In genomic region chr1:131600314-131600713, GRCm38 (mm10) we compare ENCODE assay signal across 14 mouse cellular contexts. TPM values are rescaled to one million over a fixed set of nuclear protein-coding genes. Genes with fewer than 3 reads are reported as not detected.
A peak's percentile ranks its signal among the peaks of the same experiment; 100 is the strongest.
DNase-seq lines count a peak whose midpoint lies in the region; TF ChIP-seq lines count a peak whose summit lies in the region.
"Had no signal": no experiment of that assay in that cellular context is flagged by ENCODE, and none has a peak within 500 bp of the region (broad histone marks: within the 10 kb centered on the region; RNA-seq: fewer than 3 reads in every experiment).

No protein-coding gene starts in this region.

- peak; percentile 56 for TF ChIP-seq CTCF in layer of hippocampus, adult 2 months (conservative IDR thresholded peaks at IDR 0.05)
- peak; percentile 29 for TF ChIP-seq CTCF in ES-Bruce4 (IDR thresholded peaks at IDR 0.05; ENCODE audit: low read depth, low read length)

- no peaks in the 10 kb centered on the region for H3K4me1 ChIP-seq in ES-Bruce4 (ENCODE audit: control insufficient read depth, insufficient read depth, low read length)
- 0 out of 2 replicates have a peak, but pooled peaks cover 8% of the 10 kb centered on the region for H3K4me1 ChIP-seq in limb, embryonic 10.5 days
- H3K4me1 ChIP-seq: embryonic facial prominence, embryonic 15.5 days; neural tube, embryonic 15.5 days had no signal

- peak; percentile 12 to 20 for DNase-seq in cerebellum, postnatal 10 days
- DNase-seq in cerebellum, adult 8-10 months: no peak
- DNase-seq in layer of hippocampus, adult 2 months (ENCODE audit: low spot score in 2 of 2): no peak
- DNase-seq in layer of hippocampus, adult 8-10 months (ENCODE audit: low spot score in 2 of 2): no peak
- DNase-seq in limb, embryonic 10.5 days (ENCODE audit: low spot score): peak; percentile 34
- DNase-seq in frontal cortex, postnatal 10 days (ENCODE audit: low spot score in 2 of 2): no peak
- DNase-seq in layer of hippocampus, postnatal 36 days: no peak
- DNase-seq: cerebellum, adult 18-20 months; heart, postnatal 14 days; midbrain, embryonic 14.5 days had no signal

- no peak for TF ChIP-seq EP300 in ES-Bruce4 (IDR thresholded peaks at IDR 0.05; ENCODE audit: insufficient read depth, low read depth, low read length)

- H3K27ac ChIP-seq in layer of hippocampus, adult 2 months: no peak overlapping the region
- no peak overlapping the region for H3K27ac ChIP-seq in ES-Bruce4 (ENCODE audit: insufficient read depth, low read length)
- H3K27ac ChIP-seq in limb, embryonic 10.5 days: no peak overlapping the region
- H3K27ac ChIP-seq: embryonic facial prominence, embryonic 15.5 days; neural tube, embryonic 15.5 days had no signal

- H3K27me3 ChIP-seq in ES-Bruce4 (ENCODE audit: control insufficient read depth, insufficient read depth, low read length, poor library complexity, severe bottlenecking): no peaks in the 10 kb centered on the region
- peaks cover 24% of the 10 kb centered on the region for H3K27me3 ChIP-seq in limb, embryonic 10.5 days (ENCODE audit: low read depth, poor library complexity, severe bottlenecking)
- H3K27me3 ChIP-seq: embryonic facial prominence, embryonic 15.5 days; neural tube, embryonic 15.5 days had no signal

- H3K36me3 ChIP-seq in ES-Bruce4 (ENCODE audit: control insufficient read depth, insufficient read depth, low read length, poor library complexity, severe bottlenecking): no peaks in the 10 kb centered on the region
- H3K36me3 ChIP-seq in limb, embryonic 10.5 days: no peaks in the 10 kb centered on the region
- H3K36me3 ChIP-seq: embryonic facial prominence, embryonic 15.5 days; neural tube, embryonic 15.5 days had no signal

- TF ChIP-seq POLR2A in ES-Bruce4 (IDR thresholded peaks at IDR 0.05; ENCODE audit: insufficient read depth, low read length): no peak

- no peak overlapping the region for H3K9ac ChIP-seq in ES-Bruce4 (ENCODE audit: low read depth, poor library complexity, severe bottlenecking)
- H3K9ac ChIP-seq: embryonic facial prominence, embryonic 15.5 days; neural tube, embryonic 15.5 days had no signal

- H3K9me3 ChIP-seq in ES-Bruce4 (replicated peaks; ENCODE audit: control insufficient read depth, insufficient read depth, low read length, poor library complexity, severe bottlenecking): no peaks in the 10 kb centered on the region
- no peaks in the 10 kb centered on the region for H3K9me3 ChIP-seq in limb, embryonic 10.5 days (replicated peaks)
- H3K9me3 ChIP-seq: embryonic facial prominence, embryonic 15.5 days; neural tube, embryonic 15.5 days had no signal

- H3K4me3 ChIP-seq in layer of hippocampus, adult 2 months: no peak overlapping the region
- no peak overlapping the region for H3K4me3 ChIP-seq in ES-Bruce4 (ENCODE audit: low read depth, low read length)
- H3K4me3 ChIP-seq in limb, embryonic 10.5 days: no peak overlapping the region
- H3K4me3 ChIP-seq: embryonic facial prominence, embryonic 15.5 days; neural tube, embryonic 15.5 days had no signal

- WGBS in limb, embryonic 10.5 days: 41% methylated on average over 11 of the region's 11 CpGs

RNA-seq across cellular contexts. Expression of gene Avpr1b, which starts 1.3 kb away (rescaled TPM):
- total RNA-seq in layer of hippocampus, adult 2 months (2021): under 1 TPM; 0.20 to 0.37 TPM
- total RNA-seq in layer of hippocampus, adult 8-10 months (2022): under 1 TPM; 0.27 to 0.49 (median 0.40) TPM
- polyA plus RNA-seq in ES-Bruce4 (2011; ENCODE audit: insufficient read depth, insufficient read length, low read depth, missing spikeins): 0.49 TPM in 1 of 2 replicates, not detected in the other
- not detected in 2 replicates for polyA plus RNA-seq in limb, embryonic 10.5 days (2016; fragmentation: Nextera tagmentation; extraction: Ambion mirVana)
- total RNA-seq in layer of hippocampus, postnatal 36 days (2021): under 1 TPM; 0.62 to 0.86 TPM
- total RNA-seq: heart, postnatal 14 days had no signal
- polyA plus RNA-seq: embryonic facial prominence, embryonic 15.5 days; limb, embryonic 14.5 days; midbrain, embryonic 14.5 days; neural tube, embryonic 15.5 days had no signal

RNA-seq across cellular contexts. Expression of gene Ctse, which starts 37.8 kb away (rescaled TPM):
- not detected for total RNA-seq in layer of hippocampus, adult 2 months (2021)
- total RNA-seq in layer of hippocampus, adult 8-10 months (2022): 10 to 100 TPM in 1 of 4 experiments, 1 to 10 TPM in 1, not detected in 2; 7.9 to 12.2 TPM
- polyA plus RNA-seq in ES-Bruce4 (2011; ENCODE audit: insufficient read depth, insufficient read length, low read depth, missing spikeins): not detected in 2 replicates
- polyA plus RNA-seq in limb, embryonic 10.5 days (2016; fragmentation: Nextera tagmentation; extraction: Ambion mirVana): not detected in 2 replicates
- total RNA-seq in layer of hippocampus, postnatal 36 days (2021): not detected
- polyA plus RNA-seq: midbrain, embryonic 14.5 days; neural tube, embryonic 15.5 days had no signal

Comparison
In these comparisons a context has a peak if more than half of its experiments do, and no peak if none do; other contexts are left out.
1. DNase-seq: peak in cerebellum, postnatal 10 days (2 of 2) and limb, embryonic 10.5 days (single experiment); none in cerebellum, adult 8-10 months (single experiment), layer of hippocampus, adult 2 months (0 of 2), layer of hippocampus, adult 8-10 months (0 of 2), frontal cortex, postnatal 10 days (0 of 2) and layer of hippocampus, postnatal 36 days (0 of 2).